Mouse (Mus musculus): ENCODE measurements around the gene Gm20890.
"Not testable (repeated sequence)": the region's sequence is repeated elsewhere in the genome, so short reads cannot be mapped to it uniquely, and the experiment has no call there.

Gene Gm20890

GRCm38 (mm10) chrY:26776699-26777098, at the start of gene Gm20890:
Gene Gm20890 (minus strand): TSS chrY:26776799.
- DNase-seq (ENCODE audit: low spot score in 2 of 2): not testable (repeated sequence)

Data from frontal cortex, postnatal 14 days (tissue).